Mouse (Mus musculus): ENCODE data around the gene Acer3. TPM values are rescaled to one million over a fixed set of nuclear protein-coding genes. Genes with fewer than 3 reads are reported as not detected.

The Acer3 gene
- 10 to 100 TPM; 18.0 to 22.0 TPM for total RNA-seq (2021)

DNA sequence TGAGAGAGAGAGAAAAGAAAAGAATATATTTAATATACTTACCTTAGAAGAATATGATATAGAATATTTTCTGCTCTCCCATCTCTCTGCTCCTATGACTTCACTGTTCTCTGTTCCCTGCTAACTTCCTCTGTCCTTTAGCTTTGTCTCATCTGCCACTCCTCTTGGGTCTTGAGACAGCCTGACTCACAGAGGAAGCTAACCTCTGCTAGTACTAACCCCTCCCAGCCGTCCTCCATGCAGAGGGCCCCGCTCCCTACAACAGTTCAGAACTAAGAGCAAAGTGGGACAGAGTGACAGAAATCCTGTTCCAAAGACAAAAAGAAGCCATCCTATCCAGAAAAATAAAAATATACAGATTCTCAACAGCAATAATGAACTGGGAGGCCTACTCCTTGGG lies at the start of gene Acer3:
Acer3 (minus strand) TSS at position 126 of the 400 bp plus-strand sequence.
- DNase-seq: no peak

GRCm38 (mm10) chr7:98369762-98370369 lies 48.9 kb upstream of the Acer3 start:
- no peak for DNase-seq

DNA sequence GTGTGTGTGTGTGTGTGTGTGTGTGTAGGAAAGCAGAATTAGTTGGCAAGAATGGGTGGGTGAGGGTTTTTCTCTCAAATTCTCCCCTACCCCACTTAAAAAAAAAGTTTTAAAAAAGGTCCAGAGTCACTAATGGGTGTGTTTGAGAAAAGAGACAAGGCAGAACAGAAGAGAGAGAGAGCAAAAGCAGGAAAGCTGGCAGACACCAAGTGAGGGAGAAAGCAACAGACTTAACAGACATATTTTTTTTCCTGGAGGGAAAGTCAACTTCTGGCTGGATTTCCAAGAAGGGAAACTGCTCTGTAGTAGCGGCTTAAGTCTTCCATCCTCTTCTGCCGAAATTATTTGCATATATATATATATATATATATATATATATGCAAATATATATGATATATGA lies 40.7 kb upstream of the Acer3 start:
- DNase-seq: no peak

GRCm38 (mm10) chr7:98361063-98361652 lies 40.1 kb upstream of the Acer3 start, which contains the start of gene Tsku:
Gene Tsku (minus strand): TSS chr7:98361328.
- peak; percentile 95 for DNase-seq

GRCm38 (mm10) chr7:98360621-98360990 lies 39.6 kb upstream of the Acer3 start:
- DNase-seq: no peak

- peak; percentile 67 for DNase-seq
Observed at GRCm38 (mm10) chr7:98359951-98360620, 39.1 kb upstream of the Acer3 start.

DNA sequence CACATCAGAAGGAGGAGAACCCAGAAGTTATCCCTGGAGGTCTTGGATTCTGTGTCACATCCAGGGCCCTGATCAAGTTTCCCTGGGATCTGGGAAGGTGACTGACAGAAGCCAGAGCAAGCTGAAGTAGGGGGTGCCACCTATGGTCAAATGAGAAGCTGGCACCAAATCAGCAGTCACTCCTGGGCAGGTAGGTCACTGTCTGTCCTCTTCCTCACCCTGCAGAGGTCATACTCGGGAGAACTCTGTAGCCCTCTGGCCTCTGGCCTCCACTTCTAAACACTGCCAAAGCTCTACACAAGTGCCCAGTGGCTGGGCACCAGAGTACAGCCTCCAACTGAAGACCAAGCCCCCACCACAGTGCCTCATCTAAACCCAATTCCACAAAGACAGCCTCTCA lies 37.0 kb upstream of the Acer3 start:
- no peak for DNase-seq

DNA sequence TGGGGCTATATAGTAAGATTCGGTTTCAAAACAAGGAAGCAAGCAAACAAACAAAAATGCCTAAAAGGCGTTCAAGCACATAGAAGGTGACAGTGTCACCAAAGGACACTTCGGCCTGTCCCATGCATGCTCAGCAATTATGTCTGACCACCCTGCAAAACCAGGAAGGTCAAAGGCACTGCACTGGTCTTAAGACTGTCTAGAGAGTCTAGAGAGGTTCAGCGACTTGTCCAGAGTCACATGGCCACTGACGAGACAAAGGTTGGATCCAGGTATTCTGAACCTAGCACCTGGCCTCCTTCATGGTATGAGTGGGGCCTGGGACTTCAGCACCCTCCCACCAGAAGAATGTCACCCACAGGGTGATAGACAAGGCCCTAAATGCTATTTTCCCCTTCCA lies 36.3 kb upstream of the Acer3 start:
- DNase-seq: no peak

DNA sequence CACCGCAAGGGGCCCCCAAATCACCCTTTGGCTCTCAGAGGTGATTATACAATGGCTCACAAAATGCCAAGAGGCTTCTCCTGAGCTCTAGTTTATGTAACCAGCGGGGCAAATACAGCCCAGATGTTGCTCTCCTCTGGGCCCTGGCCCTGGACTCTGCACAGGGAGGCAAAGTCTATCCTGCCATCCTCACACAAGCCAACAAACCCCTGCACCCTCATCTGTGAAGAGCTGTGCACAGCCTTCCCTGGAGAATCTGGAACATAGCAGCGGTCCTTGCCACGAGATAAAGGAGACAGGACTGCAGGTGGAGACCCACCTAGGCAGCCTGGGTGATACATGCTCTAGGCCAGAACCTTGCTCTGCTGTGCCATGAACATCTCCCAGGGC lies 33.9 kb upstream of the Acer3 start:
- DNase-seq: no peak

DNA sequence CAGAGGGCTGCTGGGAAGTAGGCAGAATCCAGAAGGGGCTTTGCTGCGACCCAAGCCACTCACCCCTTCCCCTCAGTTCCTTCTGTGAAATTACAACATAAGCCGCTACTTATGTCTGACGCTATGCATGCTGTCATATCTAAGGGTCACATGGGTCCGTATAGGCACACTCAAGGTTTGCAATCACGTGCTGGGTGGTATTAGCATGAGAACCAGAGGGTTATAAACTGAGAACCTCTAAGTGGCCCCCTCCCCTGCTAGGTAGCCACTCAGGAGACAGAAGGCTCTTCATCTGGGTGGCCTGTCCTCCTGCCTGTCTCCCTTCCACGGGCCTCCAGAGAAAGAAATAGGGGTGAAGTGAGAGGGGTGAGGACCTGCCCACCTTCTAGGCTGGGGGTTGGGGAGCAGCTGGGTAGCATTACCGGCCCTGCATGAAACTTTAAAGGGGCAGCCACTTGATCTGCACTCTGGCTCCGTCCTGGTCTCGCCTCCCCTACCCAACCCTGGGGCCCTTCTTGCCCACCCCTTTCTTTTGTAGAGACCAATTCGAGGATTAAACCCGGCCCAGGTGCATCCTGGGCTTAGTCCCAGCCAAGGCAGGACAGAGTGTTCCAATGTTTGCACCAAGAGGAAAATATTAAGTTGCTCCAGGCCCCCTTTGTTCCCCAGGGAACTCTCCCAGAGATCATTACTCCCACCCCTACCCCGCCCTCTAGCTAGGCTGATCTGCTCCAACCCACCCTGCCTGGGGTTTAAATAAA lies 33.3 kb upstream of the Acer3 start:
- no peak for DNase-seq

DNA sequence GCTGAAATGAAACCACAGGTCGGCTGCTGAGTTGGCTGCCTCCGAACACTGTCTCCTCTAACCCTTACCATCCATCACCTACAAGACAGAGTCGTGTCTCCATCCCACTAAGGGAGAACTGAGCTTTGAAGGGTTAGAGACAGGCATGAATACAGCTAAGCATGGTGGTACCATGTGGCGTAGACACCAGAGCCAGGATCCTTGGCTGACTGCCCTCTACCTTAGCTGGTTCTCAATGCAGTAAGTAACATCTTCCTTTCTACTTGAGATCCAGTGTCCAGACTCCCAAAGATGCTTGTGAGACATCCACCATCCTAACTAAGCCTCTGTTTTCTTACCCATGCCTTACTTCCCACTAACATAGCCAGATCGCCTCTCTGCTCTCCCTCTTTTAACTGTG lies 32.6 kb upstream of the Acer3 start:
- DNase-seq: no peak

DNA sequence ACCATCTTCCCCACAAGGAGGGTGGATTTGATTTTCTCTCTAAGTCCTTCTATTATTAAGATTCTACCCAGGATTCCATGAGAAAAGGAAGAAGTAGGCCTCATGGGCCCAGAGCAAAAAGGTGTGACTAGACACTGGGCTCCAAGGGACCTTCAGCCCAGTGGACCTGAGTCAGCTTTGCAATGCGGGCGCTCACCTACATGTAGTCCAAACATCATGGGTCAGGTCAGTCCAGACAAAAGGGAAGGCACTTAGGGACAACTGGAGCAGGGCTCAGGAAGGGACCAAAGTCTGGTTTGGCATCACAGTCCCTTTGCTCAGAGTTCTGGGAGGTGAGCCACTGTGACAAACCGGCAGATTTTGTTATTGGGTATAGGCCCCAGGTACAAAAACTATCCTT lies 30.5 kb upstream of the Acer3 start:
- DNase-seq: no peak

- DNase-seq: no peak
Observed at GRCm38 (mm10) chr7:98349821-98350220, 28.8 kb upstream of the Acer3 start.

- peak; percentile 93 for DNase-seq
Observed at GRCm38 (mm10) chr7:98349096-98349495, 28.1 kb upstream of the Acer3 start.

DNA sequence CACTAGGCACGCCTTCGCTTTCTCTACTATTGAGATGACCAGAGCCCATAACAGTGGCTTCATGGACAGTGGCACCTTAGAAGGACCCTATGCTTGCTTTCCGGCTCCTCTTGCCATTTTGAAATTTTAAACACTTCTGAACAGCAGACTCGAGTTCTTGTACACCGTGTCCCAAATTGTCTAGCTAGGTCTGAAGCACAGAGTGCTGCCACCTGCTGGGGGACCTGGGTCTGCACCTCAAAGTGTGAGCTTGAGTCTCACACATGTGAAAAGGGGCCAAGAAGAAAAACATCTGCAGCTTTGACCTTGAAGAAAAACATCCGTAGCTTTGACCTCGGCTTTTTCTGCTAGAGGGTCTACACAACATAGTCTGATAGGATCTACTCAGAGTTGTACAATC lies 27.0 kb upstream of the Acer3 start:
- peak; percentile 78 for DNase-seq

- DNase-seq: no peak
Observed at GRCm38 (mm10) chr7:98347471-98347870, 26.5 kb upstream of the Acer3 start.

- DNase-seq: peak; percentile 35
Observed at GRCm38 (mm10) chr7:98345036-98345435, 24.0 kb upstream of the Acer3 start.

DNA sequence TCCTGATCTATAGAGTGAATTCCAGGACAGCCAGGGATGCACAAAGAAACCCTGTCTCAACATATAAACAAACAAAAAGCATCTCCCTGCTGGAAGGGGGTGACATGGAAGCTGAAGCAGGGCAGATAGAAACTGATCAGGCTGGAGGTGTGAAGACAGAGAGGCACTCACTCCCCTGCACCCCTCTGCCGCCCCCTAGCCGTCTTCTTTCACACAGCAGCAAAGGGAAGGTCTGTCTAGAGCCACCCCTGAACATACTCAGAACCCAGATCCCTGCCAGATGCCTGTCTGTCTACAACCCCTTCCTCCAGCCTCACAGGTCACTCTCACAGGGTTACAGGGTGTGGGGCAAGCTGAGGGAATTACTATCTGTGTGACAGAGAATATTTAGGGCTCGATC lies 23.4 kb upstream of the Acer3 start:
- peak; percentile 61 for DNase-seq

DNA sequence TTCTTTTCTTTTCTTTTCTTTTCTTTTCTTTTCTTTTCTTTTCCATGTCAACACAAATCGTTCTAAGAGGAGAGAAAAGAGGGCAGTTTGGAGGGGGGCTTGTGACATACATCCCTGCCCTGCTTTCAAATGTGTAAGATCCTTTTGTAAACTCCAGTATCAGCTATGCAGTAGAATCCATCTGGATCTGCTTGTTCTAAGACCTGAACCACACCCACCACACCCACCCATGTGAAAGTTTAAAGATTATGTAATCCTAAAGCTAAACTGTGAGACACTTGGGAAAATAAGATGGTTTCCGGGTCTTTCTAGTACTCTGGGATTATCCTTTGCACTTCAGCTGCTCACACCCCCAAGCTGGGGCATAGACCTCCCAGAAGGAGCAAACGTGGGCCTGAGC lies 21.2 kb upstream of the Acer3 start:
- no peak for DNase-seq

- DNase-seq: peak; percentile 94
Observed at GRCm38 (mm10) chr7:98341475-98341874, 20.5 kb upstream of the Acer3 start.

DNA sequence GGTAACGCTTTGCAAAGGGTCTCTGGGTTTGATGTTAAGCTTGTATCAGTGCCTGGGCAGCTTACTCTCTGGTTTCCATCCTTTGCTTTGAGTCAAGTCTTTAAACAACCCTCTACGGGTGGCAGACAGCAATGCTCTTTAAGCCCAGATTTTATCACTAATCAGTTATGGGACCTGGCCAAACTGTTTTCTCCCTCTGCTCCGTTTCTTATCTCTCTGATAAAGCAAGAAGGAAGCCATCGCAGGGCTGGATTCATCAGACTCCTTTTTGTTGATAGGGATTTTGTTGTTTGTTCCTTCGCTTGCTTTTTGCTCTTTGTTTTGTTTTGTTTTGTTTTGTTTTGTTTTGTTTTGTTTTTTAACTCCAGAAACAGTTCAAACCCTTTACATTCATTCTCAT lies 19.3 kb upstream of the Acer3 start:
- no peak for DNase-seq

GRCm38 (mm10) chr7:98333987-98334386 lies 13.0 kb upstream of the Acer3 start:
- DNase-seq: no peak

- no peak for DNase-seq
Observed at GRCm38 (mm10) chr7:98333507-98333906, 12.5 kb upstream of the Acer3 start.
